Mouse (Mus musculus) ES-E14 (cell line): ENCODE data around the gene Ptprn2. TPM values are rescaled to one million over a fixed set of nuclear protein-coding genes. Genes with fewer than 3 reads are reported as not detected.

Experiments used
- DNase-seq: peaks from one replicate; pipeline ENCODE4 v3.0.0-alpha.2; 2013; ENCODE audit warnings: low read depth, low spot score
- H3K27ac ChIP-seq: 2 replicates; pipeline ENCODE4 v1.5.1; 2012; ENCODE audit warnings: low read depth, mild to moderate bottlenecking, low read length, moderate library complexity, mixed read lengths; ENCODE audit not compliant: poor library complexity, insufficient read depth, severe bottlenecking
- H3K36me3 ChIP-seq: 2 replicates; pipeline ENCODE4 v1.6.1; 2012; ENCODE audit warnings: mild to moderate bottlenecking, low read length, moderate library complexity, mixed read lengths; ENCODE audit not compliant: control insufficient read depth, poor library complexity, insufficient read depth, severe bottlenecking
- H3K4me1 ChIP-seq, 2 experiments: fragments of 150-350 bp in 1 of 2; sonication (generic) in 1 of 2; 2 replicates each; pipeline ENCODE4 v1.6.1; 2012; ENCODE audit warnings: low read length in 2 of 2, mild to moderate bottlenecking in 1 of 2, mixed read lengths in 1 of 2; ENCODE audit not compliant: control insufficient read depth in 2 of 2, insufficient read depth in 2 of 2, poor library complexity in 1 of 2
- H3K4me3 ChIP-seq, 2 experiments: fragments of 150-350 bp in 1 of 2; sonication (generic) in 1 of 2; 2 replicates each; pipeline ENCODE4 v1.5.1; 2012; ENCODE audit warnings: low read length in 2 of 2, low read depth in 1 of 2, mild to moderate bottlenecking in 1 of 2, mixed read lengths in 1 of 2; ENCODE audit not compliant: insufficient read depth in 1 of 2, poor library complexity in 1 of 2, severe bottlenecking in 1 of 2
- H3K9ac ChIP-seq: 2 replicates; pipeline ENCODE4 v1.6.1; 2012; ENCODE audit warnings: low read depth, mild to moderate bottlenecking, low read length, mixed read lengths; ENCODE audit not compliant: poor library complexity, insufficient read depth, severe bottlenecking
- H3K9me3 ChIP-seq: fragments of 150-350 bp; sonication (generic); 2 replicates; pipeline ENCODE4 v1.6.1; 2012; ENCODE audit warnings: low read depth, mild to moderate bottlenecking, low read length; ENCODE audit not compliant: control insufficient read depth, insufficient read depth
- CHD2 ChIP-seq: IDR thresholded peaks from 2 replicates; pipeline ENCODE4 v1.6.1; 2014; ENCODE audit warnings: mild to moderate bottlenecking, low read depth, low read length, inconsistent platforms
- HCFC1 ChIP-seq: IDR thresholded peaks from 2 replicates; pipeline ENCODE4 v1.6.1; 2012; ENCODE audit warnings: low read length, inconsistent platforms, borderline replicate concordance; ENCODE audit not compliant: insufficient read depth
- MAFK ChIP-seq: IDR thresholded peaks from 2 replicates; pipeline ENCODE4 v1.6.1; 2014; ENCODE audit warnings: mild to moderate bottlenecking, low read depth, low read length, inconsistent platforms; ENCODE audit not compliant: insufficient read depth
- ZC3H11A ChIP-seq: IDR thresholded peaks from 2 replicates; pipeline ENCODE4 v1.6.1; 2012; ENCODE audit warnings: low read depth, mild to moderate bottlenecking, inconsistent platforms, low read length, borderline replicate concordance
- ZNF384 ChIP-seq: IDR thresholded peaks from 2 replicates; pipeline ENCODE4 v1.6.1; 2012; ENCODE audit warnings: low read depth, low read length, inconsistent platforms
- in situ Hi-C, 2 experiments: fragments of 600-800 bp; cut with MboI; formaldehyde crosslinking; loops; one replicate each; pipeline ENCODE4 v1.15.1; 2025; ENCODE audit warnings: low sequenced_read_pairs in 2 of 2, inconsistent platforms in 1 of 2; ENCODE audit not compliant: unreplicated experiment in 2 of 2
- total RNA-seq: library from RNA; depleted of rRNA; stranded (reverse); fragments of 300-350 nt; gene quantifications from 2 replicates; pipeline ENCODE4 v1.2.3, GENCODE M21; 2012

Ptprn2 gene
- total RNA-seq, 1 experiment = 0.40 TPM

DNA sequence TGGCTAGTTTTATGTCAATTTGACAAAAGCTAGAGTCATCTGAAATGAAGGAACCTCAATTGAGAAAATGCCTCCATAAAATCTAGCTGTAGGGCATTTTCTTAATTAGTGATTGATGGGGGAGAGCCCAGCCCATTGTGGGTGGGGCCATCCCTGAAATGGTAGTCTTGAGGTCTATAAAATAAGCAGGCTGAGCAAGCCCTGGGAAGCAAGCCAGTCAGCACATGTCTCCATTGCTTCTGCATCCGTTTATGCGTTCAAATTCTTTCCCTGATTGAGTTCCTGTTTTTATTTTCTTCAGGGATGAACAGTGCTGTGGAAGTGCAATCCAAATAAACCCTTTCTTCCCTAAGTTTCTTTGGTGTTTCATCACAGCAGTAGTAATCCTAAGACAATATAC lies 152.0 kb downstream of the Ptprn2 start:
- in situ Hi-C loops = loop anchor here in 1 of 2 experiments (25.0 kb wide), 1 partner anchor 700 kb away; no protein-coding TSS in a partner anchor
- Histone ChIP-seq H3K4me3 (no peak overlapping the region), H3K27ac (no peak overlapping the region), H3K9ac (no peak overlapping the region), H3K9me3 (no peaks in the 10 kb centered on the region), H3K4me1 (peaks cover 0 to 10% of the 10 kb centered on the region in 2 experiments; a peak in 2 of 4 replicates), H3K36me3 (no peaks in the 10 kb centered on the region)
- DNase-seq = no peak
- TF ChIP-seq HCFC1 (no peak), ZC3H11A (no peak), MAFK (no peak), ZNF384 (no peak), CHD2 (no peak)

DNA sequence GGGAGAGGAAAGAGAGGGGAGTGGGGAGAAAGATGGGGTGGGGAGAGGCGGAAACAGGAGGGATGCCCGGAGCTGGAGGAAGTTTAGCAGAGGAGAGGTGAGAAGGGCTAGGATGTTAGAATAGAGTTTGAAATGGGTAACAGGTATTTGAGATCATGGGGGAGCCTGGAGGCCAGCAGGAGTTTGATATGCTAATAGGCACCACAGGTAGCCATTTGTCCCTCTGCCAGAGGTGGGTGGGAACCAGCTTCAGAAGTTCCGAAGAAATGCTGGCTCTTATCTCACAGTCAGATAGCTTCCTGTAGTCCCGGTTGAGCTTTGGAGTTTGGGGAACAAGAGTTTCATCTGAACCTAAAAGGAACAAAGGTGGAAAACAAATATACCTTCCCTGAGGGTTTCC lies 155.4 kb downstream of the Ptprn2 start:
- no peak overlapping the region for H3K27ac ChIP-seq
- no peaks in the 10 kb centered on the region for H3K36me3 ChIP-seq
- H3K9ac ChIP-seq = no peak overlapping the region
- H3K4me1 ChIP-seq = peaks cover 0 to 10% of the 10 kb centered on the region in 2 experiments; a peak in 2 of 4 replicates
- H3K9me3 ChIP-seq = no peaks in the 10 kb centered on the region
- in situ Hi-C loops = loop anchor here in 1 of 2 experiments (25.0 kb wide), 1 partner anchor 696 kb away; no protein-coding TSS in a partner anchor
- no peak for TF ChIP-seq ZC3H11A
- TF ChIP-seq MAFK = no peak
- TF ChIP-seq HCFC1 = no peak
- TF ChIP-seq CHD2 = no peak
- no peak overlapping the region for H3K4me3 ChIP-seq
- no peak for DNase-seq

DNA sequence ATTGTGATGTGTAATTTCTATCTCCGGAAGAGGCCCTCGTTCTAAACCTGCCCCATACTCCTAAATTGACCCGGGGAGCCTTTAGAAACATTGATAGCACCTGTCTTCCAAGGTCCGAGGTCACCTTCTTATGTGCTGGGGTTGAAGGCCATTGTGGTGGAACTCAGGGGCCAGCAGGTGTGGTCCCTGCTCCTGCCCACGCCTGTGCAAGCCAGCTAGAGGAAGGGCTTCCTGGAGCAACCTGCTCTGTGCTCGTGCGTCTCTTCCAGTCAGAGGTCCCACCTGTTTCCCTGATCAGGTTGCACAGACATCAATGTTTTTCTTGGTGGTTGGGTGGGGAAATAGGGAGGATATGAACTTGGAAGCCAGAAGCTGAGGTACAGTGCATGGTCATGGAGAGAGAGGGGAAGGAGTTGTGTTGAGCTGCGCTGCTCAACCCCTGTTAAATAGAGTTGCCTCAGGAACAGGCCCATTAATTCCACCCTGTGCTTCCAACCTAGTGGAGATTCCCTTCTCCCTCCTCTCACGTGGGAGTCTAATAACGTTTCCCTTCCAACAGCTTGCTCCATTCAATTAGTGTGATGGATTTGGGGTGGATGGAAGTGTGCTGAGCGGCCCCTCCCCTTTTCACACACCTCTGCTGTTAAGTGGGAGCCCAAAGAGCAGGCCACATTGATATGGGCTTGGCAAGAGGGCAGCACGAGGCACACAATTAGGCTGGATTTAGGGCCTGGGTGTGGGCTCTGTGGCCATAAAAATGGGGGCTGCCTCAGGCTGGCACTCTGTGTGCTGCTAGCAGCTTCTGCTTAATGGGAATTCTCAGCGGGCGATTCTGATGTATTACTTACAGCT lies 156.0 kb downstream of the Ptprn2 start:
- H3K4me3 ChIP-seq = no peak overlapping the region
- in situ Hi-C loops = loop anchor here in 1 of 2 experiments (25.0 kb wide), 1 partner anchor 696 kb away; no protein-coding TSS in a partner anchor
- H3K4me1 ChIP-seq = peaks cover 0 to 10% of the 10 kb centered on the region in 2 experiments; a peak in 2 of 4 replicates
- no peaks in the 10 kb centered on the region for H3K9me3 ChIP-seq
- TF ChIP-seq ZC3H11A (no peak), ZNF384 (no peak), HCFC1 (no peak), CHD2 (no peak), MAFK (no peak)
- no peak overlapping the region for H3K9ac ChIP-seq
- no peak overlapping the region for H3K27ac ChIP-seq
- no peak for DNase-seq
- no peaks in the 10 kb centered on the region for H3K36me3 ChIP-seq

DNA sequence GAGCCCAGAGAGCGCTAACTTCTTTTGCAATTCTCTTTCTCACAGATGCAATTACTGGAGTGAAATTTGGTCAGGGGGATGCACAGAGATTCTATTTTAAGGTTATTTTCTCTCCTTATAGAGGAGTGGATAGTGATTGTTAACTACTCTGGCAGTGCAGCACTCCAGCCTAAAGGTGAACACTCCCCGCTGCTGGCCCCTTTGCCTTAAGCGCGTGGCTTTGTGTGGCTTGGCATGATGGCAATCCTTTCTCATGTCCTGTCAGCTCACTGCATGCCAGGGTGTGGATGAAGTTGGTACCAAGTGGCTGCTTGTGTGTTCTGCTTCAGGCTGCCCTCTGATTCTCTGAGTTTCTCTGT lies 156.7 kb downstream of the Ptprn2 start:
- H3K9ac ChIP-seq = no peak overlapping the region
- H3K36me3 ChIP-seq = no peaks in the 10 kb centered on the region
- TF ChIP-seq ZC3H11A = no peak
- TF ChIP-seq ZNF384 = no peak
- no peak for TF ChIP-seq HCFC1
- no peak for TF ChIP-seq CHD2
- H3K9me3 ChIP-seq = no peaks in the 10 kb centered on the region
- no peak overlapping the region for H3K4me3 ChIP-seq
- in situ Hi-C loops = loop anchor here in 1 of 2 experiments (25.0 kb wide), 1 partner anchor 695 kb away; no protein-coding TSS in a partner anchor
- no peak for DNase-seq
- H3K27ac ChIP-seq = no peak overlapping the region
- peaks cover 0 to 10% of the 10 kb centered on the region in 2 experiments; a peak in 2 of 4 replicates for H3K4me1 ChIP-seq
